Mouse (Mus musculus): ENCODE data around the gene 4930432M17Rik. TPM values are rescaled to one million over a fixed set of nuclear protein-coding genes. Genes with fewer than 3 reads are reported as not detected.

The 4930432M17Rik gene
- polyA plus RNA-seq, 1 experiment from 2014 or later, result not detected

DNA sequence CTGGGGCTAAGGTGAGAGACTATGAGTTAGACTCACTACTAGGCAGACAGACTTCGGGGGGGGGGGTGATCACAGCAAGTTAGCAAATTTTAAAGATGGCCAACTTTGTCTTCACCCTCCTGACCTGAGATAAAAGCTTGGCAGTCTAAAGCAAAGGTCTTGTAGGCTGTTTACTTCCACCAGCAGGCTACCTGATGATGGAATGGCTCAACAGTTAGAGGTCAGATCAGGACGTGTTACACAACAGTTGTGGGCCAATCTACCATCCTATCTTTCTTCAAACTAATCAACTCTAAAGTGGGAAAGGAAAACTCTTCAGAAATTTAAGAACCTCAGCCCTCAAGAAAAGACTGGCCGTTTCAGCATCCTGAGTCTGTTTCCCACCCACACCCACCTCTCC, 9.6 kb downstream of the 4930432M17Rik start:
- H3K36me3 ChIP-seq, result no peaks in the 10 kb centered on the region
- no peak overlapping the region for H3K4me2 ChIP-seq (replicated peaks)
- 82% methylated on average over 3 of the region's 3 CpGs for WGBS
- no peak overlapping the region for H3K27ac ChIP-seq
- H3K9ac ChIP-seq, result no peak overlapping the region
- H3K9me3 ChIP-seq (replicated peaks), result no peaks in the 10 kb centered on the region
- H3K27me3 ChIP-seq, result no peaks in the 10 kb centered on the region
- H3K4me1 ChIP-seq, result no peaks in the 10 kb centered on the region
- H3K4me3 ChIP-seq, result no peak overlapping the region
- no peak for ATAC-seq (ENCODE audit: low FRiP score)

DNA sequence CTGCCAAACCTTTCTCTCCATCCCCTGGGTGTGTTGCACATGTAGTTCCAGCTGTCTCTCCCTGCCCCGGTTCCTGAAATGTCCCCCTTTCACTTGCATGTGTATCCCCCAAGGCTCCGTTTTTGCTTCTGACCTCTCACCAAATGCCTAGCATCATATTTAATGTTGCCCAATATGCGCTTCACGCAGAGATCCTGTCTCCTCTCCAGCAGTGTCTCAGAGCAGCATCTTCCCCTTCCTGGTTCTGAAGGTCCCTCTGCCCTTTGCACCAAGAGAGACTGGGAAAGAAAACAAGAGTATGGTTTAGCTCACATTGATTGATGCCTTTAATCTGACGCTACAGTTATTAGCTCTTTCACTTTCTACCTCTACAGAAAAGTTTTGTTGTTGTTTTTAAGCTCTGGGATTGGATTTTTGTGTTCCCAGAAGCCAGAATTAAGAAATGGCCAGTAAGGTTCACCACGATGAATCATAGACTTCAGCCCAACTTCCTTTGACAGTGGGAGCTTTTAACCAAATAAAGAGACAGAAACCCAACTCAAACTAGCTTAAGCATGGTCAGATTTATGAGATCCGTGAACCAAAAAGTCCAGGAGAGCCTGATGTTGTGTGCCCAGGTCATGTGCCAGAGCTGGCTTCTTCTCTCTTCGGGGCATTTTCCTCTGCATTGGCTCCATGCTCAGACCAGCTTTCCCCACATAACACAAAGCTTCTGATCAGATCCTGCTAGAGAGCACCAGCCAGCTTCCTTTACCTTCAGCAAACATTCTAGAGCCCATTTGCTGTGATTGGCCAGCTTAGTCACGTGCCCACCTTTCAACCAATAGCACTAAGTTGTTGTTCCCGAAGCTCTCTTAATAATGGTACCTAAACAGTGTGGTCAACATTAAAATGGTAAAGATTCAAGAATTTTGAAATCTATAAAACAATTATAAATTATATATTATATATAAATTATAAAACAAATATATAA, 12.2 kb downstream of the 4930432M17Rik start:
- H3K4me2 ChIP-seq (replicated peaks), result no peak overlapping the region
- WGBS, result 89% methylated on average over 10 of the region's 10 CpGs
- ATAC-seq (ENCODE audit: low FRiP score), result no peak

DNA sequence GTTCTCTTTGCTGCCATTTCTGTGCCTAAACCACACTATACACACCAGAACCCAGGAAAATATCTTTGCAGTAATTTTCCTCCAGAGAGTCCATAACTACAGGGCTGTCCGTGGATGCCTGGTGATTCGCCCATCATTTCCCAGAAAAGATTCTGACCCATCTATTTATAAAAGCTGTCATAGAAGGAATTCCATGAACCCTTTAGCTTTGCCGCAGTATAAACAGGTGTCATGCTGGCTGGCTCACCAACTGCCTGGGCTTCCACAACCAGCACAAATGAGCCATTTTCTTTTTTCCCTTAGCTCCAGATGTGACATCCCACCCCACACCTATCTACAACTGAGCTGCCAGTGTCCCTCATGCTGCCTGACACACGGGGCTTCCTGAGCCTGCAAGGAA, 14.0 kb downstream of the 4930432M17Rik start:
- no peak for ATAC-seq (ENCODE audit: low FRiP score)
- WGBS, result 69% methylated on average over 4 of the region's 4 CpGs
- no peak overlapping the region for H3K4me3 ChIP-seq
- H3K27me3 ChIP-seq, result no peaks in the 10 kb centered on the region
- H3K9ac ChIP-seq, result no peak overlapping the region
- H3K36me3 ChIP-seq, result no peaks in the 10 kb centered on the region
- H3K9me3 ChIP-seq (replicated peaks), result no peaks in the 10 kb centered on the region
- no peak overlapping the region for H3K27ac ChIP-seq
- no peak overlapping the region for H3K4me2 ChIP-seq (replicated peaks)
- no peaks in the 10 kb centered on the region for H3K4me1 ChIP-seq

More for the DNA sequence above, 12.2 kb downstream of the 4930432M17Rik start:
- H3K27me3 ChIP-seq, result no peaks in the 10 kb centered on the region
- H3K4me3 ChIP-seq, result no peak overlapping the region
- no peak overlapping the region for H3K9ac ChIP-seq
- H3K27ac ChIP-seq, result no peak overlapping the region
- H3K4me1 ChIP-seq, result no peaks in the 10 kb centered on the region
- H3K9me3 ChIP-seq (replicated peaks), result no peaks in the 10 kb centered on the region
- H3K36me3 ChIP-seq, result no peaks in the 10 kb centered on the region

- H3K36me3 ChIP-seq, result no peaks in the 10 kb centered on the region
- no peaks in the 10 kb centered on the region for H3K27me3 ChIP-seq
- no peaks in the 10 kb centered on the region for H3K4me1 ChIP-seq
- no peak overlapping the region for H3K4me3 ChIP-seq
- ATAC-seq (ENCODE audit: low FRiP score), result no peak
- no peaks in the 10 kb centered on the region for H3K9me3 ChIP-seq (replicated peaks)
- 79% methylated on average over 4 of the region's 4 CpGs for WGBS
- no peak overlapping the region for H3K27ac ChIP-seq
- H3K4me2 ChIP-seq (replicated peaks), result no peak overlapping the region
- no peak overlapping the region for H3K9ac ChIP-seq
Measured at GRCm38 (mm10) chr3:121684963-121685362, 14.4 kb downstream of the 4930432M17Rik start.

DNA sequence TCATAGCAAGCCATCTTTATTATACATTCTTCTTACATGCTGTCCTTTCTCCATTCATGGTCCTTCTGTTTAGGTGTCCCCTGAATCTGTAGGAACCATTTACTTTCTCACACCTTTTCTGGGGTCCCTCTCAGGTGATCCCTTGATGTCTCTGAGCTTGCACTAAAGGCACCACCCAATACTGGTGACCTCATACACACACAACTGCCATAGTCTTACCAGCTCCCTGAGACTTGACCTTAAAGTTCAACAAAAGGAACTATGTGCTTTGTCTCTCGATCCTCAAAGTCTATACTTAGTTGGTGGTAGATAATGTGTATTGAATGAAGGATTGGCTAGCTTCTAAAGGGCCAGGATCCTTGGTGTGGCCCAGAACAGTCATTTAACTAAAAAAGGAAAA, 15.4 kb downstream of the 4930432M17Rik start:
- no peak overlapping the region for H3K9ac ChIP-seq
- H3K4me2 ChIP-seq (replicated peaks), result no peak overlapping the region
- no peaks in the 10 kb centered on the region for H3K9me3 ChIP-seq (replicated peaks)
- no peaks in the 10 kb centered on the region for H3K27me3 ChIP-seq
- no peaks in the 10 kb centered on the region for H3K36me3 ChIP-seq
- no peak overlapping the region for H3K4me3 ChIP-seq
- H3K4me1 ChIP-seq, result no peaks in the 10 kb centered on the region
- ATAC-seq (ENCODE audit: low FRiP score), result no peak
- H3K27ac ChIP-seq, result no peak overlapping the region
- 65% methylated on average over 1 of the region's 1 CpGs for WGBS

DNA sequence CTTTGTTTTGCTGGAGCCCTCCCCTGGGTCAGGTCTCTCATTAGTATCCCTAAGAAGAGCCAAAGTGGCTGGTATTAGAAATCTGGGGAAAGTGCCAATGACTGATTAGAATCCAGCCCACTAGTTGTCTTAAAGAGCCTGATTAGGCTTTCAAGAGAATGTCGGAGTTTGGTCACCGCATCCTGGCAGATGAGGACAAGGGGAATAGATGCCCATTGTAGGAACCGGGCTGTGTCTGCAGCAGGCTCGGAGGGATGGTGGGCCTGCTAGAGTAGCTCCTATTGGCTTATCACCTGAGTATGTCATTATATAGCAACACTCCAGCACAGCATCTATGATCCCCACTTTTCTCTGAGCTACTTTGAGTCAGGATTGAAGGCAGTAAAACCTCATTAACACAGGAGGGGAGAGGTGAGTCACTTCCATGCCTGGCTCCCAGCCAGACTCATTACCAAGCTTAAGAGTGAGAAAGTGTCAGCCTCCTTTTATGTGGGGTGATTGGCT, 15.9 kb downstream of the 4930432M17Rik start:
- ATAC-seq (ENCODE audit: low FRiP score), result no peak
- Histone ChIP-seq H3K36me3 (no peaks in the 10 kb centered on the region), H3K4me1 (no peaks in the 10 kb centered on the region), H3K9me3 (replicated peaks) (no peaks in the 10 kb centered on the region), H3K27ac (no peak overlapping the region), H3K27me3 (no peaks in the 10 kb centered on the region), H3K4me2 (replicated peaks) (no peak overlapping the region), H3K4me3 (no peak overlapping the region), H3K9ac (no peak overlapping the region)
- 83% methylated on average over 4 of the region's 4 CpGs for WGBS

- Histone ChIP-seq H3K4me1 (no peaks in the 10 kb centered on the region), H3K27ac (no peak overlapping the region), H3K27me3 (no peaks in the 10 kb centered on the region), H3K36me3 (no peaks in the 10 kb centered on the region), H3K4me2 (replicated peaks) (no peak overlapping the region), H3K9me3 (replicated peaks) (no peaks in the 10 kb centered on the region), H3K9ac (no peak overlapping the region), H3K4me3 (no peak overlapping the region)
- WGBS, result 88% methylated on average over 3 of the region's 3 CpGs
- no peak for ATAC-seq (ENCODE audit: low FRiP score)
Measured at GRCm38 (mm10) chr3:121687741-121688140, 17.2 kb downstream of the 4930432M17Rik start.

DNA sequence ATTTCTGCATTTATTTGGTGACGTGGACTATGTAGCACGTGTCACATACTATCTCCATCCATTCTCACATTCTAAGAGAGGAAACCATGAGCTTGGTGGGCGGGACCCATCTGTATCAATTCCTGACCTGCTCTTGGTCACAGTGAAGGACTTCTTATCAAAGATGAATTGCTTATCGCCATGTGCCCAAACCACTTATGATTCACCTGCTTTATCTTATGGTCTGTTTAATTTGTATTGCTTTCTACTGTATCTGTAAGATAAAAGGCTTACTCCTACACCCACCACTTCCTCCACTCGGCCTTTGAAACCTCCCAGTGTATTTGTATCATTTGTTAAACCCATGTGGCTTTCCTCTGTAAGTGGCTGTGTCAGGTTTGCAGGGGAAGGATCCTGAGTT, 18.5 kb downstream of the 4930432M17Rik start:
- WGBS, result 88% methylated on average over 5 of the region's 5 CpGs
- no peaks in the 10 kb centered on the region for H3K4me1 ChIP-seq
- H3K27me3 ChIP-seq, result no peaks in the 10 kb centered on the region
- H3K4me3 ChIP-seq, result no peak overlapping the region
- no peak overlapping the region for H3K27ac ChIP-seq
- no peak for ATAC-seq (ENCODE audit: low FRiP score)
- no peak overlapping the region for H3K4me2 ChIP-seq (replicated peaks)
- no peaks in the 10 kb centered on the region for H3K9me3 ChIP-seq (replicated peaks)
- H3K9ac ChIP-seq, result no peak overlapping the region
- H3K36me3 ChIP-seq, result no peaks in the 10 kb centered on the region

GRCm38 (mm10) chr3:121689697-121690096, 19.1 kb downstream of the 4930432M17Rik start:
- H3K4me2 ChIP-seq (replicated peaks), result no peak overlapping the region
- no peak for ATAC-seq (ENCODE audit: low FRiP score)
- H3K4me1 ChIP-seq, result no peaks in the 10 kb centered on the region
- no peak overlapping the region for H3K9ac ChIP-seq
- no peak overlapping the region for H3K4me3 ChIP-seq
- H3K27me3 ChIP-seq, result no peaks in the 10 kb centered on the region
- WGBS, result 87% methylated on average over 3 of the region's 3 CpGs
- H3K27ac ChIP-seq, result no peak overlapping the region
- H3K36me3 ChIP-seq, result no peaks in the 10 kb centered on the region
- H3K9me3 ChIP-seq (replicated peaks), result no peaks in the 10 kb centered on the region

- H3K9ac ChIP-seq, result no peak overlapping the region
- 78% methylated on average over 13 of the region's 13 CpGs for WGBS
- no peaks in the 10 kb centered on the region for H3K36me3 ChIP-seq
- ATAC-seq (ENCODE audit: low FRiP score), result no peak
- H3K9me3 ChIP-seq (replicated peaks), result no peaks in the 10 kb centered on the region; the same call in 1 of the 2 replicates
- no peak overlapping the region for H3K4me2 ChIP-seq (replicated peaks)
- H3K27me3 ChIP-seq, result no peaks in the 10 kb centered on the region
- H3K4me1 ChIP-seq, result no peaks in the 10 kb centered on the region
- no peak overlapping the region for H3K4me3 ChIP-seq
- no peak overlapping the region for H3K27ac ChIP-seq
Measured at GRCm38 (mm10) chr3:121693001-121693730, 22.6 kb downstream of the 4930432M17Rik start.

- H3K9ac ChIP-seq, result no peak overlapping the region
- no peaks in the 10 kb centered on the region for H3K36me3 ChIP-seq
- no peaks in the 10 kb centered on the region for H3K27me3 ChIP-seq
- H3K4me3 ChIP-seq, result no peak overlapping the region
- H3K9me3 ChIP-seq (replicated peaks), result no peaks in the 10 kb centered on the region; the same call in 1 of the 2 replicates
- 80% methylated on average over 5 of the region's 5 CpGs for WGBS
- H3K4me1 ChIP-seq, result 0 out of 2 replicates have a peak, but pooled peaks cover 2% of the 10 kb centered on the region
- no peak for ATAC-seq (ENCODE audit: low FRiP score)
- no peak overlapping the region for H3K27ac ChIP-seq
- no peak overlapping the region for H3K4me2 ChIP-seq (replicated peaks)
Measured at GRCm38 (mm10) chr3:121693746-121694145, 23.2 kb downstream of the 4930432M17Rik start.

GRCm38 (mm10) chr3:121697169-121697568, 26.6 kb downstream of the 4930432M17Rik start:
- ATAC-seq (ENCODE audit: low FRiP score), result no peak
- H3K27ac ChIP-seq, result no peak overlapping the region
- WGBS, result 89% methylated on average over 7 of the region's 7 CpGs
- no peak overlapping the region for H3K4me3 ChIP-seq
- H3K27me3 ChIP-seq, result no peaks in the 10 kb centered on the region
- H3K4me2 ChIP-seq (replicated peaks), result no peak overlapping the region
- H3K9me3 ChIP-seq (replicated peaks), result no peaks in the 10 kb centered on the region; the same call in 1 of the 2 replicates
- H3K4me1 ChIP-seq, result peaks cover 31% of the 10 kb centered on the region
- H3K36me3 ChIP-seq, result no peaks in the 10 kb centered on the region
- H3K9ac ChIP-seq, result no peak overlapping the region

All from hindbrain, embryonic 12.5 days (tissue).